Mouse (Mus musculus): ENCODE data around the gene Tatdn2.

Tatdn2 gene

GRCm38 (mm10) chr6:113696582-113697221, at the start of gene Tatdn2:
Tatdn2 (plus strand) TSS chr6:113697050.
- DNase-seq: peak; percentile 99

GRCm38 (mm10) chr6:113649346-113650196, 47.3 kb upstream of the Tatdn2 start:
- DNase-seq: no peak

- DNase-seq: no peak
Observed at GRCm38 (mm10) chr6:113650197-113650640, 46.6 kb upstream of the Tatdn2 start.

- peak; percentile 48 for DNase-seq
Observed at GRCm38 (mm10) chr6:113651626-113652025, 45.2 kb upstream of the Tatdn2 start.

GRCm38 (mm10) chr6:113653551-113653950, 43.3 kb upstream of the Tatdn2 start:
- DNase-seq: no peak

- DNase-seq: no peak
Observed at GRCm38 (mm10) chr6:113654102-113654501, 42.7 kb upstream of the Tatdn2 start.

GRCm38 (mm10) chr6:113654753-113655397, 42.0 kb upstream of the Tatdn2 start:
- DNase-seq: no peak

GRCm38 (mm10) chr6:113655475-113655874, 41.4 kb upstream of the Tatdn2 start:
- DNase-seq: peak; percentile 66

- no peak for DNase-seq
Observed at GRCm38 (mm10) chr6:113656847-113657246, 40.0 kb upstream of the Tatdn2 start.

GRCm38 (mm10) chr6:113658226-113658625, 38.6 kb upstream of the Tatdn2 start:
- peak; percentile 48 for DNase-seq

- no peak for DNase-seq
Observed at GRCm38 (mm10) chr6:113659648-113660491, 37.0 kb upstream of the Tatdn2 start.

- DNase-seq: no peak
Observed at GRCm38 (mm10) chr6:113660492-113661352, 36.1 kb upstream of the Tatdn2 start.

GRCm38 (mm10) chr6:113661353-113662241, 35.3 kb upstream of the Tatdn2 start:
- peak; percentile 90 for DNase-seq

- no peak for DNase-seq
Observed at GRCm38 (mm10) chr6:113662964-113663700, 33.7 kb upstream of the Tatdn2 start.

- DNase-seq: no peak
Observed at GRCm38 (mm10) chr6:113664305-113664704, 32.5 kb upstream of the Tatdn2 start.

- no peak for DNase-seq
Observed at GRCm38 (mm10) chr6:113667611-113668122, 29.2 kb upstream of the Tatdn2 start.

- DNase-seq: peak; percentile 61
Observed at GRCm38 (mm10) chr6:113668287-113669154, 28.3 kb upstream of the Tatdn2 start.

- DNase-seq: no peak
Observed at GRCm38 (mm10) chr6:113669821-113670220, 27.0 kb upstream of the Tatdn2 start.

All from kidney, adult 9 months (tissue).